Mouse (Mus musculus): ENCODE data around the gene Tgtp2. TPM values are rescaled to one million over a fixed set of nuclear protein-coding genes. Genes with fewer than 3 reads are reported as not detected.
"Not testable (repeated sequence)": the region's sequence is repeated elsewhere in the genome, so short reads cannot be mapped to it uniquely, and the experiment has no call there.

Gene Tgtp2
- 0.69 and 1.2 TPM in 2 replicates for polyA plus RNA-seq (2015; fragmentation: Nextera tagmentation; extraction: Ambion mirVana)

- not testable (repeated sequence) for ATAC-seq (ENCODE audit: low FRiP score, low TSS enrichment); H3K4me2 ChIP-seq (replicated peaks; ENCODE audit: low read depth); H3K27ac ChIP-seq (replicated peaks); DNase-seq (ENCODE audit: low spot score); H3K9ac ChIP-seq (ENCODE audit: low read length); H3K36me3 ChIP-seq (ENCODE audit: control insufficient read depth, insufficient read depth, low read length); H3K4me3 ChIP-seq (ENCODE audit: low read depth, low read length); H3K9me3 ChIP-seq (ENCODE audit: control insufficient read depth, low read length); H3K27me3 ChIP-seq (ENCODE audit: control insufficient read depth, insufficient read depth, low read length); H3K4me1 ChIP-seq (replicated peaks; ENCODE audit: control insufficient read depth, insufficient read depth)
- WGBS = 62% methylated on average over 5 of the region's 5 CpGs
Measured at GRCm38 (mm10) chr11:49063713-49064469, at the start of gene Tgtp2. Gene Tgtp2, minus strand, starts transcription at chr11:49064206.

DNA sequence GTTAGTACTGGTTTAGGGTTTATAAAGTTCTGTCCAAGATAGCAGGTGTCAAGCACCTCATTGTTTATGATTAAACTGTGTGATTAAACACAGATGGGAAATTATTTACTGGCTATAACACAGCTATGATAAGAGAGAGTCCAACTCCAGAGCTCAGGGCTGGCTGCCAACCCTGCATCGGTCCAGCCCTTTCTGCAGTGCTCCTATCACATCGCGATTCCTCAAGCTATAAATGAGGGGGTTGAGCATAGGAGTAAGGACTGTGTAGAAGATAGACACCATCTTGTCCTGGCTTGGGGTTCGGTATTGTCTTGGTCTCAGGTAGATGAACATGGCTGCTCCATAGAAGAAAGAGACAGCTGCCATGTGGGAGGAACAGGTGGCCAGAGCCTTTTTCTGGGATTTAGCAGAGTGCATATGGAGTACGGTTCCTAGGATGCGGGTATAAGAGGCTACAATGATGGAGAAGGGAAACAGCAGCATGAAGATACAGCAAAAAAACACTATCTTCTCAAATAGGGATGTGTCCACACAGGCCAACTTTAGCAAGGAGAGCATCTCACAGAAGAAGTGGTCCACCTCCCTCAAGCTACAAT is 48.7 kb upstream of the Tgtp2 start:
- ATAC-seq (ENCODE audit: low FRiP score, low TSS enrichment) (no peak), DNase-seq (ENCODE audit: low spot score) (no peak)
- Histone ChIP-seq H3K4me3 (ENCODE audit: low read depth, low read length) (no peak overlapping the region), H3K27ac (replicated peaks) (no peak overlapping the region), H3K9me3 (ENCODE audit: control insufficient read depth, low read length) (no peaks in the 10 kb centered on the region), H3K4me2 (replicated peaks; ENCODE audit: low read depth) (no peak overlapping the region), H3K36me3 (ENCODE audit: control insufficient read depth, insufficient read depth, low read length) (no peaks in the 10 kb centered on the region), H3K9ac (ENCODE audit: low read length) (no peak overlapping the region), H3K4me1 (replicated peaks; ENCODE audit: control insufficient read depth, insufficient read depth) (no peaks in the 10 kb centered on the region), H3K27me3 (ENCODE audit: control insufficient read depth, insufficient read depth, low read length) (no peaks in the 10 kb centered on the region)
- TF ChIP-seq EP300 (optimal IDR thresholded peaks at IDR 0.05) (no peak), CTCF (IDR thresholded peaks at IDR 0.05; ENCODE audit: low read depth) (no peak)
- 65% methylated on average over 6 of the region's 6 CpGs for WGBS

DNA sequence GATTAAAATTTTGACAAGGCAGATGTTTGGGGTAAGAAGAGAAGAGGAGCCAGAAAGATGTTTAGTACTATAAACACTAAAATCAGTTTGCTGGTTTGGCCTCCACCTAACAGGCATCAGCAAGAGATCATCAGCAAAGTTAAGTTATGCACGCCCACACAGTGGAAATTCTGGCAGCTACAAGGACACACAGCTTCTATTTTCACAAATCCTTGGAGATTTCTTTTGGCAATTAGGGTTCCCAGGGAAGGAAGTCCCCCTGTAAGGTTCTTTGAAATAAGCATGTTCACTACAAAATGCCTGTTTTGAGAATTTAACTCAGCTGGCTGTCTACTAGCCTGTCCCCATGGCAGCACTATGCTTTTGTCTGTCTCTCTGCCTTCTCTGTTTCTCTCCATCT is 47.0 kb upstream of the Tgtp2 start:
- no peak overlapping the region for H3K4me2 ChIP-seq (replicated peaks; ENCODE audit: low read depth)
- 44% methylated on average over 1 of the region's 1 CpGs for WGBS
- no peak overlapping the region for H3K9ac ChIP-seq (ENCODE audit: low read length)
- no peak for ATAC-seq (ENCODE audit: low FRiP score, low TSS enrichment)
- no peaks in the 10 kb centered on the region for H3K36me3 ChIP-seq (ENCODE audit: control insufficient read depth, insufficient read depth, low read length)
- no peaks in the 10 kb centered on the region for H3K27me3 ChIP-seq (ENCODE audit: control insufficient read depth, insufficient read depth, low read length)
- no peak for TF ChIP-seq EP300 (optimal IDR thresholded peaks at IDR 0.05)
- TF ChIP-seq CTCF (IDR thresholded peaks at IDR 0.05; ENCODE audit: low read depth) = no peak
- H3K4me3 ChIP-seq (ENCODE audit: low read depth, low read length) = no peak overlapping the region
- H3K9me3 ChIP-seq (ENCODE audit: control insufficient read depth, low read length) = no peaks in the 10 kb centered on the region
- no peaks in the 10 kb centered on the region for H3K4me1 ChIP-seq (replicated peaks; ENCODE audit: control insufficient read depth, insufficient read depth)
- H3K27ac ChIP-seq (replicated peaks) = no peak overlapping the region
- no peak for DNase-seq (ENCODE audit: low spot score)

- ATAC-seq (ENCODE audit: low FRiP score, low TSS enrichment) = peak; percentile 42; the same call in 1 of the 2 replicates
- H3K4me1 ChIP-seq (replicated peaks; ENCODE audit: control insufficient read depth, insufficient read depth) = no peaks in the 10 kb centered on the region
Measured at GRCm38 (mm10) chr11:49108833-49109232, 44.8 kb upstream of the Tgtp2 start.

GRCm38 (mm10) chr11:49107650-49108537 is 43.9 kb upstream of the Tgtp2 start:
- H3K4me3 ChIP-seq (ENCODE audit: low read depth, low read length) = no peak overlapping the region
- no peak for ATAC-seq (ENCODE audit: low FRiP score, low TSS enrichment)

More at GRCm38 (mm10) chr11:49108833-49109232, 44.8 kb upstream of the Tgtp2 start:
- 32% methylated on average over 1 of the region's 1 CpGs for WGBS
- TF ChIP-seq EP300 (optimal IDR thresholded peaks at IDR 0.05) = no peak
- peak; percentile 74 for TF ChIP-seq CTCF (IDR thresholded peaks at IDR 0.05; ENCODE audit: low read depth)
- H3K4me2 ChIP-seq (replicated peaks; ENCODE audit: low read depth) = no peak overlapping the region
- no peak overlapping the region for H3K4me3 ChIP-seq (ENCODE audit: low read depth, low read length)
- H3K9me3 ChIP-seq (ENCODE audit: control insufficient read depth, low read length) = no peaks in the 10 kb centered on the region
- no peaks in the 10 kb centered on the region for H3K27me3 ChIP-seq (ENCODE audit: control insufficient read depth, insufficient read depth, low read length)
- DNase-seq (ENCODE audit: low spot score) = peak; percentile 42
- H3K9ac ChIP-seq (ENCODE audit: low read length) = no peak overlapping the region
- no peaks in the 10 kb centered on the region for H3K36me3 ChIP-seq (ENCODE audit: control insufficient read depth, insufficient read depth, low read length)
- no peak overlapping the region for H3K27ac ChIP-seq (replicated peaks)

More at GRCm38 (mm10) chr11:49107650-49108537, 43.9 kb upstream of the Tgtp2 start:
- no peaks in the 10 kb centered on the region for H3K9me3 ChIP-seq (ENCODE audit: control insufficient read depth, low read length)
- no peak overlapping the region for H3K9ac ChIP-seq (ENCODE audit: low read length)
- no peaks in the 10 kb centered on the region for H3K4me1 ChIP-seq (replicated peaks; ENCODE audit: control insufficient read depth, insufficient read depth)
- no peaks in the 10 kb centered on the region for H3K36me3 ChIP-seq (ENCODE audit: control insufficient read depth, insufficient read depth, low read length)
- H3K27me3 ChIP-seq (ENCODE audit: control insufficient read depth, insufficient read depth, low read length) = no peaks in the 10 kb centered on the region
- TF ChIP-seq CTCF (IDR thresholded peaks at IDR 0.05; ENCODE audit: low read depth) = no peak
- TF ChIP-seq EP300 (optimal IDR thresholded peaks at IDR 0.05) = no peak
- no peak overlapping the region for H3K27ac ChIP-seq (replicated peaks)
- DNase-seq (ENCODE audit: low spot score) = no peak
- no peak overlapping the region for H3K4me2 ChIP-seq (replicated peaks; ENCODE audit: low read depth)
- 47% methylated on average over 10 of the region's 10 CpGs for WGBS

Measured in stomach, postnatal 0 days (tissue).